Mouse (Mus musculus) heart, adult 11 months (tissue): ENCODE data around the gene Nedd8.

Experiments
- DNase-seq: peaks from one replicate; pipeline ENCODE4 v3.0.0; 2022

Gene Nedd8

GRCm38 (mm10) chr14:55671833-55672740 lies at the start of gene Nedd8, which contains the start of gene Gmpr2:
TSS of gene Nedd8 (minus strand) at chr14:55672124.
TSS of gene Gmpr2 (plus strand) at chr14:55671941.
- peak; percentile 99 for DNase-seq

GRCm38 (mm10) chr14:55721076-55721475 lies 49.2 kb upstream of the Nedd8 start:
- no peak for DNase-seq

GRCm38 (mm10) chr14:55720666-55721065 lies 48.7 kb upstream of the Nedd8 start:
- DNase-seq = no peak

GRCm38 (mm10) chr14:55719737-55720136 lies 47.8 kb upstream of the Nedd8 start:
- peak; percentile 83 for DNase-seq

- DNase-seq = peak; percentile 81
These were observed 45.0 kb upstream of the Nedd8 start for GRCm38 (mm10) chr14:55716884-55717283.

DNA sequence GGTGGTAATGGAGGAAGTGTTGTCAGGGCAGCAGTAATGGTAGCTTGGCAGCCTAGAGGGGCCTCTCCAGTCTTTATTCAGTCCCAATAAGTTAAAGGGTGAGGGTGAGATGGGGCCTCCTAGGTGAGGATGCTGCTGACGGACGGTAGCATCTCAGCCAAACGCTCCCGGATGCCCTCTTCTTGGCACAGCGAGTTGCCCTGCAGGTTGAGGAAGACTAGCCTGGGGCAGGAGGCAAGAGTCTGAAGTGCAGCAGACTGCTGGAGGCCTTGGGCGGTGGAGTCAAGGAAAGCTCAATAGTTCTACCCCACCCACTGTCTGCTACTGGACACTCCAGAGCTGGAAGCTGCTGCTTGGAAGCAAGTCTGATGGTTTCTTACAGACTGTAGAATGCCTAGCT lies 44.3 kb upstream of the Nedd8 start:
- DNase-seq = peak; percentile 85

DNA sequence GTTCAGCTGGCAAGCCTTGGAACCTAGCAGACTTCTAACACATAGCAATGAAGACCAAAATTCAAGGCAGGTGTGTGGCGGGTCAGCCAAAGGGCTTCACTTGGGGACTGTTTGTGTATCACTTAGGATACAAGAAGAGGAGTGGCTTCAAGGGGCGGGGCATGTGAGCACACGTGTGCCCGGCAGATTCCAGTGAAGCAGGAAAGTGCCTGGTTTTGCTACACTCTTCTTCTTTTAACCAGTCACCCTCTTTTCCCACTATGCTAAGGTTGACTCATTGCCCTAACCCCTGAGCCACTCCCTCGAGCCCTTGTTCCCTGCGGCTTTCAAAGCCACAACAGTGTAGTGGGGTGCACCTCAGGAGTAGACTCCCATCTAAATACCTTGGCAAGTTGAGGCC lies 43.0 kb upstream of the Nedd8 start:
- peak; percentile 82 for DNase-seq

- no peak for DNase-seq
These were observed 41.8 kb upstream of the Nedd8 start, which contains the start of gene Tgm1 for GRCm38 (mm10) chr14:55713729-55714122. TSS of gene Tgm1 (minus strand) at chr14:55713926.

DNA sequence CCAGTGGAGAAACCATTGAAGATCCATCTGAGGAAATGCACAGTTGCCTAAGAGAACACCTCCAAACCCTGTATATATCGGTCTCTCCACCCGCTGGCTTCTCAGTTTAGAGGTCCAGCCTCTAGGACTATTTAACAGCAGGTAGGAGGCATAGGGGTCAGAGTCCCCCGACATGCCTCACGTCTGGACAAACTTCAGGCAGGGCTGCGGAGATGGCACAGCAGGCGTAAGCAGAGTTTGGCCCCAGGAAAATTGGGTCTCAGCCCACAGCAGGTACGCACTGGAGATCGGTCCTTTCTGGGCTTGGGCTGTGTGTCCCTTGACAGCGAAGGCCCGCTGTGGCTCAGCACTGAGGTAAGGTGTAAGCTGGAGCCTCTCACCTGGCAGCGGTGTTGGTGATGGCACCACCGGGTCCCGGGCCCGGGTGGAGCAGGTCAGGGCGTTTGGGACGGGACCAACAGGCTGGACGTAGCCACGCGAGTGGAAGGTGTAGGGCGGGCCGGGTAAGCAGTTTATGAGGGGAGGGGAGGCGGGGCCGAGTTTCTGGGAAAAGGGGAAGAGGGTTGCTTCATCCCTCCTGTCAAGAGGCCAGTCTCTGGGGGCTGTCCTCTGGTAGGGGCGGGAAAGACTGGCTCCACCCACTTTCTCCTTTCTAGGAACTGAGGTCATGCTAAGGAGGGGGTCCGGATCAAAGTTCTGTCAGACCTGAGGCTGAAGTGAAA lies 41.2 kb upstream of the Nedd8 start:
- peak; percentile 97 for DNase-seq

DNA sequence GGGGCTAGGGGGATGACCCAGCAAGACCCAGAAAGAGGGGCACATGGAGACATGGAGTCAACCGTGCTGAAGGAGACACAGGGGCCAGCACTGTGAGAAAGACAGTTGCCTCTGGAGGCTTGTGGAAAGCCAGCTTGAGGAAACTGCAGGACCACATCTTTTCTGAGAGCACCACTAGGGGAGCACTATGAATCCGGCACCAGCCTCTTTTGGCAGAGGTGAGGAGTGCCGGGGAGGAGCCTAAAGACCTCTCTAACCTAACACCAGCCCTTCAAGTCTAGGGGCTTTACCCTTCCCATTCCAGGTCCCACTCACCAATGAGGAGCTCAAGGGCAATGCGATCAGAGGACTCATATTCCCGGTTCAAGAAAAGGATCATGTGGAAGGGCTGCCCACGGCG lies 39.9 kb upstream of the Nedd8 start:
- DNase-seq = no peak

GRCm38 (mm10) chr14:55709509-55709908 lies 37.6 kb upstream of the Nedd8 start:
- DNase-seq = no peak

- DNase-seq = no peak
These were observed 35.5 kb upstream of the Nedd8 start for GRCm38 (mm10) chr14:55707397-55707796.

DNA sequence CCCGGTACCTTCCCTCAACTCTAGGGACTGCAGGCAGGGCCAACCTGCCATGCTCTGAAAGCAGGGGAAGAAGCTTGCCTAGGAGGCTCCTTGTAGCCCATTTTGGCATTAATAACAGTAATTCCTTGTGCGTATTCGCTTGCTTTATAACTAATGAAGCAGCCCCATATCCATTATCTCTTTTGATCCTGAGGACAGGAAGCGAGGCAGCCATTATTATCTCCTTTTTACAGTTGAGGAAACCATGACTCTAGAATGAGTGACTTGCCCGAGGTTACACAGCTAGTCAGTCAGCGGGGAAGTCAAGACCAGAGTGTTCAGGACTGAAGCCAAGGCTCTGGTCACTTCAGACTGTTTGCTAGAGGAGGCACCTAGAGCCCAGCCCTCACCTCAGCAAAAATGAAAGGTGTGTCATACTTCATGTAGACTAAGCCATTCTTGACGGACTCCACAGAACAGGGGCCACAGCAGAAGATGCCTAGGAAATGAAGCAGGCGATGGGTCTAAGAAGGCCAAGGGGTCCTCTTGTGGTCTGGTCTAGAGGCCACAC lies 34.2 kb upstream of the Nedd8 start:
- DNase-seq = peak; percentile 86

DNA sequence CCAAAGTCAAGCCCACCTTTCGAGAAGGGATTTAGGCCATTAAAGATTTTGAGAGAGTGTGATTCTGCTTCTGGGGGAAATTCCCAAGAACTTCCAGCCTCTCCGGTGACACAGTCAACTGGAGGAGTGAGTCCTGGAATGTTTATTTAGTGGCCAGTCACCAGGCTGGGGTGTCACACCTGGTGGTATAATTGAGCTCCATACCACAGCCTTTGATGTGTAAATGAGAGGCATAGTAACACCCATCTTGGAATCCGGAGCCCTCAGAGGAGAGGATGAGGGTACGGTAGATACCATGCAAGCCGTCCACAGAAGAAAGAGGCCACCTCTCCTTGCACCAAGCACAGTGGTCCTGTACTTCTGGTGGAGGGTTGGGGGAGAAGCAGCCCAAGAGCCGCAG lies 30.8 kb upstream of the Nedd8 start:
- DNase-seq = peak; percentile 76

DNA sequence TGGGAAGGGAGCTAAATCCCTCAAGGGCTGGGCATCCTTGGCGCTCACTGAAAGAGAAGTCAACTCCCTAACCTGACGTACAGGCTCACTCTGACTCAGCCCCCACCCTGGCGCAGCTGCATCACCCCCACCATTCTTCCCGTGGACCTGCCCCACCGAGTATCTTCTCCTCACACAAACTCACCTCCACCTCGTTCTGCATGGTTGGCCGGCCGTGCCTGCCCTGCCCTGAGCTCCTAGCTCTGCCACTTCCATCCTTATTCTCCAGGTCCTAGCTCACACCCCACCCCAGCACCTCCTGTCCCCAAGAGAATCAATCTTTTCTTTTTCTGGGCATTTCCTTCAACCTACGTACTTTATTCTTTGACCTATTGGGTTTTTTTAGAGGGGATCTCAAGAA lies 29.2 kb upstream of the Nedd8 start:
- peak; percentile 83 for DNase-seq

DNA sequence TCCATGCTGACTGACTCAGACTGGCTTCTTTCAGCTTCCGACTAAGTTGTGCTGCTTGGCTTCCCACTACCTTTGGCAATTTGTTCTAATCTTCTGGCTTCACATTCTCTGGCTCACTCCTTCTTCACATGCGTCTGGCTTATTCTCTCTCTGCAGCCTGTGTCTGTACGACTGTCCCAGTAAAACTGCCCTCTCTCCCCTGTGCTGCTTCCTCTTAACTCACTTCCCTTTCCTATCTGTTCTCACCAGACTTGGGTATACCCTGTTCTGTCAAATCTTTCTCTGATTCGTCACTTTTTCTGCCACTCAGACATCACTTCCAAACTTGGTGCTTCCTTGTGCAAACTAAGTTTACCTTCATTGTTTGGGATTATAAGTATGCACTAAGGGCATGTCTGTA lies 25.3 kb upstream of the Nedd8 start:
- peak; percentile 91 for DNase-seq

DNA sequence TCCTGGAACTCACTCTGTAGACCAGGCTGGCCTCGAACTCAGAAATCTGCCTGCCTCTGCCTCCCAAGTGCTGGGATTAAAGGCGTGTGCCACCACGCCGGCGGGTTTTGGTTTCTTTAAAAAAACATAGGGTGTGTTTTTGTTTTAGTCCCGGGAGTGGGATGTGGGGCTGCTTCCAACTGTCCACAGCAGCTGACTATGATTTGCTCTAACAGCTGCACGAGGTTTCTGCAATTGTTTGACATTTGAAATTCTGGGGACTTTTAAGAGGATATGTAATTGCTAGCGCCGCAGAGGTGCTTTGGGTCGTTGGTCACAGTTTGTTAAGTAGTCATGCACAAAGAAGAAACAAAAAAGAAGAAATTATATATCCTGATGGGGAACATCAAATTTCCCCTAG lies 17.5 kb upstream of the Nedd8 start:
- DNase-seq = no peak

- no peak for DNase-seq
These were observed 10.2 kb upstream of the Nedd8 start for GRCm38 (mm10) chr14:55682118-55682493.

GRCm38 (mm10) chr14:55681160-55682117 lies 9.5 kb upstream of the Nedd8 start, which contains the start of gene Tinf2:
TSS of gene Tinf2 (minus strand) at chr14:55681820.
- DNase-seq = peak; percentile 99

DNA sequence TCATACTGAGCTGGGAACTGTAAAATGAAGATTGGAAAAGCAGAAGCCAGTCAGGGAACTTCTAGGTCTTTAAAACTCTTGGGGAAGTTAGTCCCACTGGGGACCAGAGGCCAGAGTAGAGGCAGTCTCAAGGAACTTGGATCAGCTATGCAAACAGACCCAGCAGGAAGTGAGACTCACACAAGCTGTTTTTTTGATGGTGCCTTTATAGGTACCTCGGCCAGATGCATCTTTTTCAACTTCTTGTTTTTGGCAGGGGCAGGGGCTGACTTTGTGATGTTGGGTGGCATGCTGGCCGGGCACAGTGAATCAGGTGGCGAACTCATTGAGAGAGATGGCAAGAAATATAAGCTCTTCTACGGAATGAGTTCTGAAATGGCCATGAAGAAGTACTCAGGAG lies 5.7 kb upstream of the Nedd8 start:
- peak; percentile 89 for DNase-seq

GRCm38 (mm10) chr14:55672741-55673060 lies 777 bp upstream of the Nedd8 start:
- DNase-seq = no peak

DNA sequence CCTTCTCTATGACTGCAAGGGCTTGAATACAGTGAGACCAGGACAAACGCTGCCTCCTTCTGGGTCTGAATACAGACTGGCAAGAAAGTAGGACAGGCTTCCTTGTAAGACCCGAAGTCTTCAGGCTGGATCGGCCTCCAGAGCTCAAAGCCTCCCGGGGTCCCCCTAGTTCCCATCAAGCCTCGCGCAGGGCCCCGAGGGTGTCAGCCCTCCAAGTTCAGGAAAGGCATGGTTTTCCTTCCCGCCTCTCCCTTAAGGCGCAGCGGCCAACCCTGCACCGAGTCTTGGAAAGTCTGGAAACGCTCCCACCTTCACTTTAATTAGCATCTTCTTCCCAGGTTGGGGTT lies 465 bp downstream of the Nedd8 start:
- DNase-seq = no peak

DNA sequence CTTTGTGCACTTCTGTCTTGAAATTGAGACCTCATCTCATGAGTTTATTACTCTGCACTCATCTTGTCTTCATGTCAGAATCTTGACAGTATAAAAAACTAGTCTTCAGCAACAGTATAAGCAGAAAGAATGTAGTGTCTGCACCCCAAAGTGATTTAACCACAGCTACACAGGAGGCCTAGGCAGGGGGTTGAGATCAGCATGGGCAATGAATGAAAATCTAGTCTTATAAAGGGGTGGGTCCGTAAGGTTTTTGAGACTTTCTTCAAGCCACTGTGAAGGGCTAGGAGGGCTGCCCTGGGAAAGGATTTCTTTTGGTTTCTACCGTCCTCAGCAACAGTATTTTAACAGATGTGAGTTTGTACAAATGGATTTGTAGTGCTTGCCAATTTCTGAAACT lies 11.3 kb downstream of the Nedd8 start:
- no peak for DNase-seq
